In genomic region chr15:89591317-89591716, GRCm38 (mm10) we compare ENCODE assay signal across 8 mouse cellular contexts. TPM values are rescaled to one million over a fixed set of nuclear protein-coding genes. Genes with fewer than 3 reads are reported as not detected.
DNase-seq lines count a peak whose midpoint lies in the region; ATAC-seq lines count a peak whose summit lies in the region.

No protein-coding gene starts in this region.

- H3K27me3 ChIP-seq in lung, embryonic 15.5 days: no peaks in the 10 kb centered on the region
- H3K27me3 ChIP-seq in embryonic facial prominence, embryonic 13.5 days: no peaks in the 10 kb centered on the region
- no peaks in the 10 kb centered on the region for H3K27me3 ChIP-seq in hindbrain, embryonic 16.5 days (replicated peaks; ENCODE audit: control insufficient read depth, insufficient read depth, low read length)
- no peaks in the 10 kb centered on the region for H3K27me3 ChIP-seq in midbrain, embryonic 13.5 days

- no peaks in the 10 kb centered on the region for H3K9me3 ChIP-seq in lung, embryonic 15.5 days
- no peaks in the 10 kb centered on the region for H3K9me3 ChIP-seq in embryonic facial prominence, embryonic 13.5 days
- H3K9me3 ChIP-seq in hindbrain, embryonic 16.5 days (ENCODE audit: control insufficient read depth, low read length): no peaks in the 10 kb centered on the region
- H3K9me3 ChIP-seq in midbrain, embryonic 13.5 days: no peaks in the 10 kb centered on the region

- peak; percentile 28; the same call in 1 of the 2 replicates for ATAC-seq in lung, embryonic 15.5 days (ENCODE audit: borderline replicate concordance, extremely low read depth, low FRiP score, low TSS enrichment)
- no peak; the same call in 1 of the 2 replicates for ATAC-seq in embryonic facial prominence, embryonic 13.5 days (ENCODE audit: insufficient number of reproducible peaks, insufficient read depth, low FRiP score, low TSS enrichment, low read depth)
- ATAC-seq in hindbrain, embryonic 16.5 days: no peak
- no peak; the same call in 1 of the 2 replicates for ATAC-seq in midbrain, embryonic 13.5 days

- peak overlapping the region; percentile 69 for H3K9ac ChIP-seq in lung, embryonic 15.5 days
- peak overlapping the region; percentile 79 for H3K9ac ChIP-seq in embryonic facial prominence, embryonic 13.5 days
- peak overlapping the region; percentile 69 for H3K9ac ChIP-seq in hindbrain, embryonic 16.5 days (ENCODE audit: low read depth, low read length)
- H3K9ac ChIP-seq in midbrain, embryonic 13.5 days (replicated peaks): peak overlapping the region; percentile 81

- DNase-seq in lung, postnatal 4 days: no peak
- no peak for DNase-seq in Muller cell, postnatal 12 days (ENCODE audit: inconsistent ontology term)
- no peak for DNase-seq in layer of hippocampus, postnatal 36 days
- DNase-seq in right cerebral cortex, postnatal 36 days (ENCODE audit: low spot score in 2 of 2): no peak

- H3K4me1 ChIP-seq in lung, embryonic 15.5 days: peaks cover 15% of the 10 kb centered on the region
- H3K4me1 ChIP-seq in embryonic facial prominence, embryonic 13.5 days: peaks cover 17% of the 10 kb centered on the region; the same call in 1 of the 2 replicates
- peaks cover 14% of the 10 kb centered on the region for H3K4me1 ChIP-seq in hindbrain, embryonic 16.5 days (ENCODE audit: control insufficient read depth, insufficient read depth, low read depth, low read length)
- peaks cover 19% of the 10 kb centered on the region for H3K4me1 ChIP-seq in midbrain, embryonic 13.5 days (replicated peaks)

- peak overlapping the region; percentile 87 for H3K4me2 ChIP-seq in lung, embryonic 15.5 days
- H3K4me2 ChIP-seq in embryonic facial prominence, embryonic 13.5 days: peak overlapping the region; percentile 74
- H3K4me2 ChIP-seq in hindbrain, embryonic 16.5 days (ENCODE audit: low read length): peak overlapping the region; percentile 76
- H3K4me2 ChIP-seq in midbrain, embryonic 13.5 days (replicated peaks): peak overlapping the region; percentile 76

- H3K36me3 ChIP-seq in lung, embryonic 15.5 days: no peaks in the 10 kb centered on the region
- peaks cover 15% of the 10 kb centered on the region for H3K36me3 ChIP-seq in embryonic facial prominence, embryonic 13.5 days
- H3K36me3 ChIP-seq in hindbrain, embryonic 16.5 days (ENCODE audit: control insufficient read depth, insufficient read depth, low read length): no peaks in the 10 kb centered on the region
- peaks cover 20% of the 10 kb centered on the region for H3K36me3 ChIP-seq in midbrain, embryonic 13.5 days

- H3K27ac ChIP-seq in lung, embryonic 15.5 days: no peak overlapping the region
- peak overlapping the region; percentile 40 for H3K27ac ChIP-seq in embryonic facial prominence, embryonic 13.5 days
- H3K27ac ChIP-seq in hindbrain, embryonic 16.5 days (ENCODE audit: low read depth, low read length): peak overlapping the region; percentile 79
- peak overlapping the region; percentile 81 for H3K27ac ChIP-seq in midbrain, embryonic 13.5 days

- 1% methylated on average over 30 of the region's 30 CpGs for WGBS in lung, embryonic 15.5 days
- WGBS in embryonic facial prominence, embryonic 13.5 days: 1% methylated on average over 30 of the region's 30 CpGs
- under 1% methylated on average over 30 of the region's 30 CpGs for WGBS in hindbrain, embryonic 16.5 days
- WGBS in midbrain, embryonic 13.5 days: under 1% methylated on average over 30 of the region's 30 CpGs

- H3K4me3 ChIP-seq in lung, embryonic 15.5 days: peak overlapping the region; percentile 65
- H3K4me3 ChIP-seq in embryonic facial prominence, embryonic 13.5 days: peak overlapping the region; percentile 76
- H3K4me3 ChIP-seq in hindbrain, embryonic 16.5 days (ENCODE audit: low read length): peak overlapping the region; percentile 58
- H3K4me3 ChIP-seq in midbrain, embryonic 13.5 days (replicated peaks): peak overlapping the region; percentile 73

RNA-seq across cellular contexts. Expression of gene Rabl2, which starts 0.4 kb away (rescaled TPM):
- 45.9 and 46.2 TPM in 2 replicates for polyA plus RNA-seq in lung, embryonic 15.5 days (2015; fragmentation: Nextera tagmentation; extraction: Ambion mirVana)
- polyA plus RNA-seq in embryonic facial prominence, embryonic 13.5 days (2015; fragmentation: Nextera tagmentation; extraction: Ambion mirVana): 51.5 and 54.8 TPM in 2 replicates
- polyA plus RNA-seq in hindbrain, embryonic 16.5 days (2015; fragmentation: Nextera tagmentation; extraction: Ambion mirVana): 81.8 and 91.8 TPM in 2 replicates
- 70.8 and 80.3 TPM in 2 replicates for polyA plus RNA-seq in midbrain, embryonic 13.5 days (2015; fragmentation: Nextera tagmentation; extraction: Ambion mirVana)
- 10 to 100 TPM; 27.1 to 31.2 TPM for total RNA-seq in layer of hippocampus, postnatal 36 days (2021)

RNA-seq across cellular contexts. Expression of gene Acr, which starts 23.2 kb away (rescaled TPM):
- polyA plus RNA-seq in lung, embryonic 15.5 days (2015; fragmentation: Nextera tagmentation; extraction: Ambion mirVana): 0.10 and 0.20 TPM in 2 replicates
- polyA plus RNA-seq in embryonic facial prominence, embryonic 13.5 days (2015; fragmentation: Nextera tagmentation; extraction: Ambion mirVana): 0.35 and 0.48 TPM in 2 replicates
- polyA plus RNA-seq in hindbrain, embryonic 16.5 days (2015; fragmentation: Nextera tagmentation; extraction: Ambion mirVana): 0.75 and 0.93 TPM in 2 replicates
- polyA plus RNA-seq in midbrain, embryonic 13.5 days (2015; fragmentation: Nextera tagmentation; extraction: Ambion mirVana): 2.5 and 2.6 TPM in 2 replicates
- 1 to 10 TPM in 1 of 2 experiments, under 1 TPM in 1; 0.91 to 1.2 TPM for total RNA-seq in layer of hippocampus, postnatal 36 days (2021)
